Mouse (Mus musculus) CH12.LX (cell line): ENCODE data around the gene Lpar1.

Experiments used
- CTCF ChIP-seq, 2 experiments: IDR thresholded peaks in 1 of 2; conservative IDR thresholded peaks in 1 of 2; 2 replicates each; pipeline ENCODE4 v1.5.1; 2011 to 2012; ENCODE audit warnings: low read depth in 2 of 2, low read length in 2 of 2, improper control_type of control experiment in 1 of 2, inconsistent platforms in 1 of 2, mild to moderate bottlenecking in 1 of 2, moderate library complexity in 1 of 2
- HCFC1 ChIP-seq: IDR thresholded peaks from 2 replicates; pipeline ENCODE4 v1.6.1; 2012; ENCODE audit warnings: low read depth, mild to moderate bottlenecking, inconsistent platforms, low read length, improper control_type of control experiment
- JUND ChIP-seq: conservative IDR thresholded peaks from 2 replicates; pipeline ENCODE4 v1.6.1; 2011; ENCODE audit warnings: low read depth, low read length, improper control_type of control experiment
- POLR2A ChIP-seq: IDR thresholded peaks from 2 replicates; pipeline ENCODE4 v1.6.1; 2011; ENCODE audit warnings: low read depth, mild to moderate bottlenecking, improper control_type of control experiment, low read length
- TCF12 ChIP-seq: IDR thresholded peaks from 2 replicates; pipeline ENCODE4 v1.6.1; 2014; ENCODE audit warnings: low read depth, mild to moderate bottlenecking, inconsistent platforms, low read length, improper control_type of control experiment
- UBTF ChIP-seq: IDR thresholded peaks from 2 replicates; pipeline ENCODE4 v1.6.1; 2012; ENCODE audit warnings: low read depth, mild to moderate bottlenecking, inconsistent platforms, low read length, improper control_type of control experiment, moderate library complexity
- USF2 ChIP-seq: conservative IDR thresholded peaks from 2 replicates; pipeline ENCODE4 v1.6.1; 2011; ENCODE audit warnings: low read depth, low read length, improper control_type of control experiment

DNA sequence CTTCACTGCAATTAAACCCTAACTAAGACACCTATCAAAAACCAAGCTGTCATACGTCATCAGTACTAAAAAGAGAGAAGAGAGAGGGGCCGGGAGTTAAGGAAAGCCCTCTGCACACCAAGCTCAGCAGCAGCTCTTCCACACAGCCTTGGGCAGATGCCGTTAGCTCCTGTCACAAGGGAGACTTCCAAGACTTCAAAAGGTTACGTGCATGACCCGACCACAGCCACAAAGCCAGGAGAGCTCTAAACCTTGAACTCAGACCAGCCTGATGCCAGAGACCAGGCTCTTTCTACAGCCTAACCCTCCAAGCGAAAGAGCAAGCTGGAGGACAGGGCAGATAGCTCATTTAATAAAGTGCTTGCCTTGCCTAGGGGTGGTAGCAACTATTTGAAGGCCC is 46.2 kb downstream of the Lpar1 start:
- TF ChIP-seq POLR2A (no peak), USF2 (no peak), HCFC1 (no peak), UBTF (no peak), CTCF (conservative IDR thresholded peaks at IDR 0.05 in 1 of 2, IDR thresholded peaks at IDR 0.05 in 1 of 2; ENCODE audit: low read depth in 2 of 2, low read length in 2 of 2) (no peak), JUND (no peak), TCF12 (no peak)
